Mouse (Mus musculus): ENCODE results near the gene H2-K1.

DNA sequence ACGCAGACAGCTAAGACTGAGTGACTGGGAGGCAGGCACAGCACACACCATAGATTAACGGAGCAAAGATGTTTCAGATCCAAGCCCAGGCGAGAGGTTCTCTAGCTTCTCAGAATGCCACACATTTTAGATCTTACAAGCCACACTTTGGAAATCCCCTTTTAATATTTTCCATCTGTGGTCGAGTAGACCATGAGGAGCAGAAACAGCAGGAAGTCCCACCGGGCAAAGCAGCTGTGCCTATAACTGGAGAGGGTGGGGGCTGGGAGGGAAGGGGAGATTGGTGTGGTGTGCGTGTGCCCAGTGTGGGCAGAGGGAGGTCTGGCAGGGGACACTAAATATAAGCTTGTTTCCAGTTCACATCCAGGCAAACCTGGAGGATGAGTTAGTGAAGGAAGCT is 42.7 kb downstream of the H2-K1 start:
- TF ChIP-seq POLR2A (IDR thresholded peaks at IDR 0.05; ENCODE audit: borderline replicate concordance, extremely low read depth, low read depth, low read length): no peak
- TF ChIP-seq CTCF (IDR thresholded peaks at IDR 0.05; ENCODE audit: insufficient read depth, low read length): no peak

Measured in lung, adult 2 months (tissue).